Mouse (Mus musculus): ENCODE measurements around the gene Fat3.

- no peak for TF ChIP-seq GATA1 (IDR thresholded peaks at IDR 0.05; ENCODE audit: borderline replicate concordance, low read length)
- no peak for TF ChIP-seq FLI1 (IDR thresholded peaks at IDR 0.05; ENCODE audit: low read length)
Measured at GRCm38 (mm10) chr9:16275589-16275988, 225.5 kb downstream of the Fat3 start.
